Mouse (Mus musculus) hindbrain, embryonic 16.5 days (tissue): ENCODE results near the gene Dnm2. TPM values are rescaled to one million over a fixed set of nuclear protein-coding genes. Genes with fewer than 3 reads are reported as not detected.
"Not testable (repeated sequence)": the region's sequence is repeated elsewhere in the genome, so short reads cannot be mapped to it uniquely, and the experiment has no call there.

Source experiments
- ATAC-seq: fragments of 200-750 bp; cut with Nextera tagmentation; 2 replicates; pipeline ENCODE4 v1.8.0; 2017; ENCODE audit warnings: moderate TSS enrichment, moderate library complexity
- H3K27ac ChIP-seq: fragments of 300-500 bp; sonication (generic); 2 replicates; pipeline ENCODE4 v1.5.1; 2014; ENCODE audit warnings: low read depth, mild to moderate bottlenecking, control low read depth, low read length, moderate library complexity
- H3K27me3 ChIP-seq: fragments of 300-500 bp; sonication (generic); replicated peaks from 2 replicates; pipeline ENCODE4 v1.6.1; 2014; ENCODE audit warnings: low read length; ENCODE audit not compliant: control insufficient read depth, insufficient read depth
- H3K36me3 ChIP-seq: fragments of 300-500 bp; sonication (generic); 2 replicates; pipeline ENCODE4 v1.6.1; 2014; ENCODE audit warnings: mild to moderate bottlenecking, low read length, moderate library complexity, mixed read lengths; ENCODE audit not compliant: control insufficient read depth, insufficient read depth
- H3K4me1 ChIP-seq: fragments of 300-500 bp; sonication (generic); 2 replicates; pipeline ENCODE4 v1.6.1; 2014; ENCODE audit warnings: low read depth, low read length; ENCODE audit not compliant: control insufficient read depth, insufficient read depth
- H3K4me2 ChIP-seq: fragments of 300-500 bp; sonication (generic); 2 replicates; pipeline ENCODE4 v1.6.1; 2014; ENCODE audit warnings: mild to moderate bottlenecking, low read length, control low read depth, moderate library complexity
- H3K4me3 ChIP-seq: fragments of 300-500 bp; sonication (generic); 2 replicates; pipeline ENCODE4 v1.5.1; 2014; ENCODE audit warnings: mild to moderate bottlenecking, low read length, control low read depth, moderate library complexity
- H3K9ac ChIP-seq: fragments of 300-500 bp; sonication (generic); 2 replicates; pipeline ENCODE4 v1.6.1; 2014; ENCODE audit warnings: low read depth, mild to moderate bottlenecking, control low read depth, low read length, moderate library complexity
- H3K9me3 ChIP-seq: fragments of 300-500 bp; sonication (generic); 2 replicates; pipeline ENCODE4 v1.6.1; 2014; ENCODE audit warnings: mild to moderate bottlenecking, low read length, moderate library complexity; ENCODE audit not compliant: control insufficient read depth
- WGBS: fragments of 180-500 bp; shearing (Covaris S2); extraction: QIAGEN DNeasy Blood & Tissue Kit; methylation state at CpG from one replicate; pipeline ENCODE4 v1.1.7; 2014; 5-methylcytosine and 5-hydroxymethylcytosine counted together
- polyA plus RNA-seq: library from polyadenylated mRNA; unstranded; fragments of >200 nt; fragmentation: Nextera tagmentation; extraction: Ambion mirVana; gene quantifications from 2 replicates; pipeline ENCODE4 v1.2.1, GENCODE M21; 2015

Dnm2 gene
- polyA plus RNA-seq, 1 experiment from 2014 or later: 61.9 TPM

- ATAC-seq: no peak
- no peak overlapping the region for H3K9ac ChIP-seq
- no peaks in the 10 kb centered on the region for H3K36me3 ChIP-seq
- H3K4me3 ChIP-seq: no peak overlapping the region
- H3K4me2 ChIP-seq: no peak overlapping the region
- 86% methylated on average over 10 of the region's 10 CpGs for WGBS
- H3K9me3 ChIP-seq: no peaks in the 10 kb centered on the region
- 0 out of 2 replicates have a peak, but pooled peaks cover under 1% of the 10 kb centered on the region for H3K4me1 ChIP-seq
- no peak overlapping the region for H3K27ac ChIP-seq
- no peaks in the 10 kb centered on the region for H3K27me3 ChIP-seq
Observed at GRCm38 (mm10) chr9:21456930-21457634, 32.4 kb downstream of the Dnm2 start.

- Histone ChIP-seq H3K9me3 (no peaks in the 10 kb centered on the region), H3K9ac (no peak overlapping the region), H3K4me3 (no peak overlapping the region), H3K4me2 (no peak overlapping the region), H3K27ac (no peak overlapping the region), H3K36me3 (no peaks in the 10 kb centered on the region), H3K27me3 (no peaks in the 10 kb centered on the region), H3K4me1 (peaks cover 2% of the 10 kb centered on the region; the same call in 1 of the 2 replicates)
- ATAC-seq: no peak
- WGBS: 79% methylated on average over 3 of the region's 3 CpGs
Observed at GRCm38 (mm10) chr9:21458821-21459220, 34.1 kb downstream of the Dnm2 start.

- WGBS: 97% methylated on average over 3 of the region's 3 CpGs
- H3K9ac ChIP-seq: no peak overlapping the region
- no peaks in the 10 kb centered on the region for H3K27me3 ChIP-seq
- H3K36me3 ChIP-seq: no peaks in the 10 kb centered on the region
- H3K4me3 ChIP-seq: no peak overlapping the region
- ATAC-seq: no peak
- H3K9me3 ChIP-seq: no peaks in the 10 kb centered on the region
- peaks cover 2% of the 10 kb centered on the region; the same call in 1 of the 2 replicates for H3K4me1 ChIP-seq
- H3K4me2 ChIP-seq: no peak overlapping the region
- no peak overlapping the region for H3K27ac ChIP-seq
Observed at GRCm38 (mm10) chr9:21460400-21460940, 35.8 kb downstream of the Dnm2 start.

- H3K4me3 ChIP-seq: no peak overlapping the region
- no peaks in the 10 kb centered on the region for H3K27me3 ChIP-seq
- H3K4me2 ChIP-seq: no peak overlapping the region
- H3K9ac ChIP-seq: no peak overlapping the region
- ATAC-seq: peak; percentile 48; the same call in 1 of the 2 replicates
- H3K9me3 ChIP-seq: no peaks in the 10 kb centered on the region
- WGBS: 71% methylated on average over 5 of the region's 5 CpGs
- H3K27ac ChIP-seq: no peak overlapping the region; the same call in 1 of the 2 replicates
- H3K4me1 ChIP-seq: peaks cover 2% of the 10 kb centered on the region; the same call in 1 of the 2 replicates
- H3K36me3 ChIP-seq: peaks cover 9% of the 10 kb centered on the region; the same call in 1 of the 2 replicates
Observed at GRCm38 (mm10) chr9:21463138-21463590, 38.5 kb downstream of the Dnm2 start.

GRCm38 (mm10) chr9:21463766-21464564 is 39.3 kb downstream of the Dnm2 start:
- Histone ChIP-seq H3K4me1 (peaks cover 2% of the 10 kb centered on the region; the same call in 1 of the 2 replicates), H3K4me3 (no peak overlapping the region), H3K4me2 (no peak overlapping the region), H3K27ac (no peak overlapping the region), H3K36me3 (peaks cover 14% of the 10 kb centered on the region), H3K9ac (no peak overlapping the region), H3K9me3 (no peaks in the 10 kb centered on the region), H3K27me3 (no peaks in the 10 kb centered on the region)
- WGBS: 89% methylated on average over 3 of the region's 3 CpGs
- no peak for ATAC-seq

- peaks cover 14% of the 10 kb centered on the region for H3K36me3 ChIP-seq
- H3K27me3 ChIP-seq, ATAC-seq, H3K4me3 ChIP-seq, H3K27ac ChIP-seq, H3K4me1 ChIP-seq, H3K4me2 ChIP-seq, H3K9ac ChIP-seq, H3K9me3 ChIP-seq: not testable (repeated sequence)
- WGBS: 95% methylated on average over 7 of the region's 7 CpGs
Observed at GRCm38 (mm10) chr9:21464565-21464928, 39.8 kb downstream of the Dnm2 start.

GRCm38 (mm10) chr9:21469032-21470024 is 44.6 kb downstream of the Dnm2 start:
- Histone ChIP-seq H3K9me3 (no peaks in the 10 kb centered on the region), H3K36me3 (peaks cover 23% of the 10 kb centered on the region), H3K4me2 (no peak overlapping the region), H3K9ac (no peak overlapping the region), H3K27me3 (no peaks in the 10 kb centered on the region), H3K4me1 (no peaks in the 10 kb centered on the region), H3K4me3 (no peak overlapping the region), H3K27ac (no peak overlapping the region)
- WGBS: 90% methylated on average over 20 of the region's 20 CpGs
- ATAC-seq: 0 out of 2 replicates have a peak, but pooled peaks have one; percentile 20

GRCm38 (mm10) chr9:21472913-21473312 is 48.2 kb downstream of the Dnm2 start:
- no peak overlapping the region for H3K9ac ChIP-seq
- no peak overlapping the region for H3K4me3 ChIP-seq
- H3K36me3 ChIP-seq: peaks cover 39% of the 10 kb centered on the region
- no peaks in the 10 kb centered on the region for H3K9me3 ChIP-seq
- ATAC-seq: no peak
- H3K4me1 ChIP-seq: no peaks in the 10 kb centered on the region
- WGBS: 91% methylated on average over 4 of the region's 4 CpGs
- H3K27ac ChIP-seq: no peak overlapping the region
- no peaks in the 10 kb centered on the region for H3K27me3 ChIP-seq
- H3K4me2 ChIP-seq: no peak overlapping the region
